Mouse (Mus musculus) c-Kit-positive CD71-positive TER-119-positive erythroid progenitor cells, embryonic 14.5 days (primary cell): ENCODE data around the gene Igfbp1.
"Not testable (repeated sequence)": the region's sequence is repeated elsewhere in the genome, so short reads cannot be mapped to it uniquely, and the experiment has no call there.

Source experiments
- DNase-seq: peaks from one replicate; pipeline ENCODE4 v3.0.0-alpha.2; 2013; ENCODE audit warnings: low spot score

Gene Igfbp1

GRCm38 (mm10) chr11:7194432-7195311, 2.9 kb upstream of the Igfbp1 start:
- DNase-seq: no peak

- DNase-seq: no peak
Observed at GRCm38 (mm10) chr11:7195312-7195685, 2.3 kb upstream of the Igfbp1 start.

- no peak for DNase-seq
Observed at GRCm38 (mm10) chr11:7198006-7198405, 424 bp downstream of the Igfbp1 start.

- no peak for DNase-seq
Observed at GRCm38 (mm10) chr11:7198481-7199256, 1.1 kb downstream of the Igfbp1 start.

- peak; percentile 34 for DNase-seq
Observed at GRCm38 (mm10) chr11:7199736-7200392, 2.3 kb downstream of the Igfbp1 start.

- DNase-seq: no peak
Observed at GRCm38 (mm10) chr11:7200393-7200783, 2.8 kb downstream of the Igfbp1 start.

GRCm38 (mm10) chr11:7202206-7202605, 4.6 kb downstream of the Igfbp1 start:
- no peak for DNase-seq

GRCm38 (mm10) chr11:7203846-7204245, 6.3 kb downstream of the Igfbp1 start:
- DNase-seq: no peak

- DNase-seq: peak; percentile 27
Observed at GRCm38 (mm10) chr11:7210343-7210742, 12.8 kb downstream of the Igfbp1 start.

- DNase-seq: no peak
Observed at GRCm38 (mm10) chr11:7211211-7211610, 13.6 kb downstream of the Igfbp1 start.

- DNase-seq: no peak
Observed at GRCm38 (mm10) chr11:7212126-7212798, 14.7 kb downstream of the Igfbp1 start.

GRCm38 (mm10) chr11:7213161-7213500, 15.5 kb downstream of the Igfbp1 start:
- DNase-seq: no peak

- no peak for DNase-seq
Observed at GRCm38 (mm10) chr11:7213501-7214341, 16.1 kb downstream of the Igfbp1 start, which contains the start of gene Igfbp3. Gene Igfbp3 (minus strand): TSS chr11:7213923.

GRCm38 (mm10) chr11:7214342-7214660, 16.7 kb downstream of the Igfbp1 start:
- DNase-seq: no peak

- no peak for DNase-seq
Observed at GRCm38 (mm10) chr11:7214761-7215160, 17.2 kb downstream of the Igfbp1 start.

GRCm38 (mm10) chr11:7215703-7216102, 18.1 kb downstream of the Igfbp1 start:
- DNase-seq: no peak

GRCm38 (mm10) chr11:7221826-7222225, 24.2 kb downstream of the Igfbp1 start:
- DNase-seq: not testable (repeated sequence)

GRCm38 (mm10) chr11:7226200-7226599, 28.6 kb downstream of the Igfbp1 start:
- no peak for DNase-seq

GRCm38 (mm10) chr11:7226810-7227550, 29.4 kb downstream of the Igfbp1 start:
- DNase-seq: no peak

- no peak for DNase-seq
Observed at GRCm38 (mm10) chr11:7228107-7228506, 30.5 kb downstream of the Igfbp1 start.

- no peak for DNase-seq
Observed at GRCm38 (mm10) chr11:7230000-7230399, 32.4 kb downstream of the Igfbp1 start.
